Mouse (Mus musculus): ENCODE measurements around the gene Drc7.
"Not testable (repeated sequence)": the region's sequence is repeated elsewhere in the genome, so short reads cannot be mapped to it uniquely, and the experiment has no call there.

The Drc7 gene

GRCm38 (mm10) chr8:95054927-95055510 is at the start of gene Drc7:
Drc7 (plus strand) TSS chr8:95055103.
- no peak for DNase-seq

DNA sequence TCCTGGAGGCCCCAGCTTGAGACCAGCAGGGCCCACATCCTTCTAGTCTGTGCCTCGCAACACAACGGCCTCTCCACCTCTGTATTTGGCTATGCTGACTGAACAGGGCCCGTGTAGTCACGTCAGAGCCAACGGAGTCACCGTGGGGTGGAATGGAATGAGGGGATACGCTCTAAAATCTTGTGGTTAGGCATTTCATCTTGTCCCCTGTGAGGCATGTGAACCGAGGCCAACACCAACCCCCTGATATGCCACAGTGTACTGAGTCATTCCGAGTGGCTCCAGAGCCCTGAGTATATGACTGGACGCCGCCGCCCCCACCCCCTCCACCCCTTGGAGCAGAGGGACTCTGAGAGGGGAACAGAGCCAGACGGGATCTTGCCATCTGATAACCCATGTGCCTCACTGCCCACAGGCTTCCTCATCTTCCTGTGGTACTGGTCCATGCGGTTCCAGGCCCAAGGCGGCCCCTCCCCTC is 42.4 kb upstream of the Drc7 start:
- DNase-seq: no peak

- no peak for DNase-seq
Measured at GRCm38 (mm10) chr8:95015866-95016265, 39.0 kb upstream of the Drc7 start.

DNA sequence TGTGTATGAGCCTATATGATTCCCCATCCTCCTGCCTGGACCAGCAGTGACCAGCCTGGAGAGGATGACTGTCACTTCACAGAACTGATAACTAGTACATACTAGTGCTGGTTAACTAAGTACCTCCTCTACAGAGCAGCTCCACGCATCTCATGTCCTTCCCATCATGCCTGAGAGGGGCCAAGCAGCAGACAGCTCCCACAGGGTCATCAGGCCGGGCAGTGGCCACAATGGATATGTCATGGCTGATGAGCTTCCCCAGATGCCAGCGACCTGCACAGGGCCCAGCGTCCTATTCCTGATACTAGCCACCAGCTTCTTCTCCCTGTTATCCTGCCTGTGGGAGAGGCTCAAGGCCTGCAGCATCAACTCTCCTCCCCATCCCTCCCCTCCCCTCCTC is 38.2 kb upstream of the Drc7 start:
- no peak for DNase-seq

GRCm38 (mm10) chr8:95017451-95017850 is 37.5 kb upstream of the Drc7 start, which contains the start of gene Adgrg3:
Adgrg3 (plus strand) TSS chr8:95017692.
- no peak for DNase-seq

- DNase-seq: no peak
Measured at GRCm38 (mm10) chr8:95017969-95018635, 36.8 kb upstream of the Drc7 start.

- DNase-seq: no peak
Measured at GRCm38 (mm10) chr8:95020293-95020777, 34.6 kb upstream of the Drc7 start.

DNA sequence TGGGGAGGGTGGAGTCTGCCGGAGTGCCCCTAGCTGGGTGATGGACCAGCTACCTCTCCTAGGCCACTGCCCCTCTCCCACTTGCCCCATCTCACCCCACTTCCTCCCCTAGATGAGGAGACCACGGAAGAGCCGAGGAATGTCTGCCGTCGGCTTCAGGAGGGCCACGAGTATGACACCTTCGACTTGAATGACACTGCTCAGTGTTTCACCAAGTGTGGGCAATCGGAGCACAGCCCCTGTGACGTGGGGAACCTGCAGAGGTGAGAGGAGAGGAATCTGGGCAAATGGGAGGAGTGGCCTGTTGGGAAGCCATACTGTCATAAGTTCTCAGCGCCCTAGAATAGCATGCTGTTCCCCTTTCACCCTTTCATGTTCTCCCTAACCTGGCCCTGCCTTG is 34.1 kb upstream of the Drc7 start:
- no peak for DNase-seq

DNA sequence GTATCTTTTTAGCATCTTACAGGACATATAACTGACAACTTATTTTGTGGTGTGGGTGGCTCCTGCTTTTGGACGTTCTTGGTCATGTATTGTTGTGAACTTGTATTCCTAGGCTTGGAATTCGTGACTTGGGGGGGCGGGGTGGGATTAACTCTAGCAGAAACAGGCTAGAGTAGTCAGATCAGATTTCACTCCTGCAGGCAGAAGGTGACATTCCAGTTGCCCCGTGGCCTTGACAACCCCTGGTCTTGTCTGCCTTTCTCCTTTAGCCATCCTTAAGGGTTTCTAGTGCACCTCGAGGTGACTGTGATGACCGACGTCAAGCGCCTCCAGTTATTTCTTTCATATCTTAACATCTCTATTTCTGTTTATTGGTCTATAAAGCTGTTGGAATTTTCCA is 31.7 kb upstream of the Drc7 start:
- DNase-seq: no peak

DNA sequence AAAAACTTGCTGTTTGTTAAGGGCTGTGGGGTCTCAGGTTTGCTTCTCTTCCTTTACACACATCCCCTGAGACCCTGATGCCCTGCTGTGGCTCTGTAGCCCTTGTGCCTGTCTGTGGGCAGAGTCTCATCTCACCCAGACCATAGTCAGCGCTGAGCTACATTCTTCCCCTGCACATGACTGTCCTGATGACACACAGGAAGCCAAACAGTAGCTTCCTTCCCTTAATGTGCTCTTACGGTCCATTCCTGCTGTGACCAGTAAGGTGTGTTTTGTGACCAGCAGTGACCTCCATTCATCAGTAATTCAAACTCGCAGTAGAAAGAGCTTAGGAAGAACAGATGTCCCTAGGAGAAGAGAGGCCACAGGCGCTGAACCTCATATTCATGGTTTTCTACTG is 30.5 kb upstream of the Drc7 start:
- DNase-seq: no peak

GRCm38 (mm10) chr8:95025421-95025820 is 29.5 kb upstream of the Drc7 start:
- no peak for DNase-seq

GRCm38 (mm10) chr8:95028391-95028790 is 26.5 kb upstream of the Drc7 start:
- DNase-seq: not testable (repeated sequence)

- DNase-seq: no peak
Measured at GRCm38 (mm10) chr8:95037106-95037925, 17.6 kb upstream of the Drc7 start.

DNA sequence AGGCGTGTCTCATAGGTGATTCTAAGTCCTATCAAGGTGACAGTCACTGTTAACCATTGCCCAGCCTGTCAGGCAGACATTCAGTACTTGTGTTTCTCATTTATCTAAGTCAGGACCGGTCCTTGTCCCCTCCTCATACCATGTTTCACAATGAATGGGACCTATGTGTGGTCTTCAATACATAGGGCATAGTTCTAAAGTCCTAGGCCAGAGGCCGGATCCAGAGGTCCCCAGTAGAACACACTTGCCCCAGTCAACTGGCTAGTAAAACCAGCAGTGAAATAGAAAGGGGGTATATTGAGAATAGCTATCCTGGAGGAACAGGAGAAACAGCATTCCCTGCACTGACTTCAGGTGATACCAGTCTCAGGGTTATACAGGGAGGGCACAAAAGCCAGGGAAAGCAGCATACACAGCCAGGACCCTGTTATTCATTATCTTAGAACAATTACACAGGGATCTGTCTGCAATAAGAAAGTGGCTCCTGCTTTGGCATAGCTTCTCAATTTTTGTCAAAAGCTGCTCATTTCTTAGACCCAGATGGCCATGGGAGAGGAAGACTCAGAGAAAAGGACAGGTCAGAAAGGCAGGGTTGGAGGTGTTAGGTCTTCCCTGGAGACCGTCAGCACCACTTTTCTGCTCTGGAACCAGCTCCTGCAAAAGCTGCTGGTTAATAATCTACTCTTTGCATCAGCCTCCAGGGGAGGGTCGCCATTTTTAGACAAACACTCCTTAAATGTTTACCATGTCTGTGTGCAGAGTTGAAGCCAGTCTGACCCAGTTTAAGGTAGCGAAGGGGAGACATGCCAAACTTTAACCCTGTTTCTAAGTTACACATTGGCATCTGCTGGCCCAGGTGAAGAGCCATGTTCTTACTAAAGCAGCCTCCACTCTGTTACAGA is 12.8 kb upstream of the Drc7 start:
- no peak for DNase-seq

DNA sequence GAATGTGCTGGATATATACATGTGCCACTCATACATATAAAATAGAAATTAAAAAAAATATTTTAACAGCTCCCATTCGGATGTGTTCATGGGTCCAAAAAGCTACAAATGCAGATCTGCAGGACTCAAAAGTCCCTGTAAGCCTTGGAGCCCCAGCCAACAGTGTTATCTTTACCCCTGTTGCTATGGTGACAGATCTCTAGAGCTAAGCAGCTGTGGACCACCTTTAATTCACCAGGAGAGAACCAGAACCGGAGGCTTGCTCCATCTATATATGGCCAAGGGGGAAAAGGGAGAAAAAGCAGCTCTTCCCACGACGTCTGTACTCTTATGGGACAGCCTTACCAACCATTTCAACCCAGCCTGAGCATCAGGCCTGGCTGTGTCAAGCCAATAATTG is 10.1 kb upstream of the Drc7 start:
- DNase-seq: no peak

DNA sequence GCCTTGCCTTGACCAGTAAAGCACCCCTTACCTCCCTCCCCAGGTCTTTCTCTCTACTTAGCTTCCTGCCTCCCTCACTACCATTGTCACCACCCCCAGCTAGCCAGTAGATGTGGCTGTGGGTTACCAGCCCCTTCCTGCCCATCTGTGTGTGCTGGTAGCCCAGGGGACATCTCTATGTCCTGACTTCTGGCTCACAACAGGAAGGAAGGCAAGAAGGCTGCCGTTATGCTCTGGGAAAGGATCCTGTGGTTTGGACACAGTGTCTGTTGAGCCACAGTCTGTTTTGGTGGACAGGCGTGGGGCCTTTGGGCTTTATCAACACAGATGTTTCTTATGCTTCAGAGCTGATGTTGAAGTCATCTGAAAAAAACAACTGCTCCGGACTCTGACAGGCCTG is 7.9 kb upstream of the Drc7 start:
- no peak for DNase-seq

DNA sequence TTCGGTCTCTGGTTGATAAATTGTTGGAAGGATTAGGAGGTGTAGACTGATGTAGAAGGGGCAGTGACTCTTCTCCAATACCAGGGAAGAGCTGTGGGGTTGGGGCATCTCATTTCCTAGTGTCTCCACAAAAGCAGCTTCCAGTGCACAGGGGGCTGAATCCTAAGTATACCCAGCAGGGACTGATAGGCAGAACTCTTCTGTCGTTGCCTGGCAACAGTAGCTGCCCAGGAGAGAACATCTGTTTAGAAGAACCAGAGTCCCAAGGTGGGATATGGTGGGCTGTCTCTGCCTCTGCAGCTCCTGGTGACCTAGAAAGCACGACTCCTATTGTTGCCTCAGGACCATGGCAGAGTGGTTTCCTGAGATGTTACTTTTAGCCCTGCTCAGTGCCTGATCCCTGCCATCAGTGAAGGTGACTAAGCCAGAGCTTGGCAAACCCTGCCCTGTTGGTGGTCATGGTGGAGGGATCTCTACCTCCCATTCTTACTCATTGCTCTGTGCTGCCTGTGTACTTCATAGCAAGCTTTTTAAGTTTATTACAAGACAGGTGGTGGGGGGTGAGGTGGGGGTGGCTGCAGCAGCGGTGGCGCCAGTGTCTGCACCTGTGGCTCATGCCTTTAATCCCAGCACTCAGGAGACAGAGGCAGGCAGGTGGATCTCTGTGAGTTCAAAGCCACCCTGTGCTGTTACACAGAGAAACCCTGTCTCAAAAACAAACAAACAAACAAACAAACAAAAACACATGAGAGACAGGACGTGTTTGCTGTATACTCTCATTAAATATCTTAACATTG is 6.8 kb upstream of the Drc7 start:
- DNase-seq: no peak

- DNase-seq: no peak
Measured at GRCm38 (mm10) chr8:95049636-95050035, 5.3 kb upstream of the Drc7 start.

GRCm38 (mm10) chr8:95054438-95054837 is 465 bp upstream of the Drc7 start:
- no peak for DNase-seq

DNA sequence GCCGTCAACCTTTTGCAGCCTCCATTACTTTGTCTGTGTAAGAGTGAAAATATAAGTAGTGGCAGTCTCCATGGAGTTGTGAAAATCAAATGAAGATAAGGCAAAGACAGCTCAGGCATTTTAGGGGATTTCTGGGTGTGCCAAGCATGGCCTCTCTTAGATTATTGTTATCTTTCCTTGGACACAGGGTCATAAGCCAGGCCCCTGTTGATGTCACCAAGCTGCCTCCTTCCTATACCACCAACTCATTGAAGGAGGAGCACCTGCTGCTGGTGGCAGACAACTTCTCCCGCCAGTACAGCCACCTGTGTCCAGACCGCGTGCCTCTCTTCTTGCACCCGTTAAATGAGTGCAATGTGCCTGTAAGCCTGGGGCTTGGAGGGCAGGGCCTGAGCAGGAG is 1.5 kb downstream of the Drc7 start:
- no peak for DNase-seq

DNA sequence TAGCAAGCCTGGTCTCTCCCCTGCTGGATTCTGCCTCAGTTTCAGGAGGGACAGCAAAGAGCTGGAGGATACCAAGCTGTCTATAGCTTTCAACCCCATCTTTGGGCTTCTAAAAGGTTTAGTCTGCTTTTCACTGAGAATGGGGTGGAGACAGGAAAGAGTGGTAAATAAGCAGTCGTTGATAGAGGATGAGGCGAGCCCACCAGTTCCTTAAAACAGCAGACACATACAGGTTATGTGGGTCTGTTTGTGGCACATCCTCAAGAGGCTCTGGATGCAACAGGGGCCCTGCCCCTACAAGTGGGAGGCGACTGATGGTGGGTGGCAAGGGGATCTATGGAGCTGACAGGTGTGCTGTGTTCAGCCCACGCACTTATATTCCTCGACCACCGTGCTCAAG is 3.8 kb downstream of the Drc7 start:
- no peak for DNase-seq

All from cerebellum, adult 11-12 months (tissue).